In the genomic region with DNA sequence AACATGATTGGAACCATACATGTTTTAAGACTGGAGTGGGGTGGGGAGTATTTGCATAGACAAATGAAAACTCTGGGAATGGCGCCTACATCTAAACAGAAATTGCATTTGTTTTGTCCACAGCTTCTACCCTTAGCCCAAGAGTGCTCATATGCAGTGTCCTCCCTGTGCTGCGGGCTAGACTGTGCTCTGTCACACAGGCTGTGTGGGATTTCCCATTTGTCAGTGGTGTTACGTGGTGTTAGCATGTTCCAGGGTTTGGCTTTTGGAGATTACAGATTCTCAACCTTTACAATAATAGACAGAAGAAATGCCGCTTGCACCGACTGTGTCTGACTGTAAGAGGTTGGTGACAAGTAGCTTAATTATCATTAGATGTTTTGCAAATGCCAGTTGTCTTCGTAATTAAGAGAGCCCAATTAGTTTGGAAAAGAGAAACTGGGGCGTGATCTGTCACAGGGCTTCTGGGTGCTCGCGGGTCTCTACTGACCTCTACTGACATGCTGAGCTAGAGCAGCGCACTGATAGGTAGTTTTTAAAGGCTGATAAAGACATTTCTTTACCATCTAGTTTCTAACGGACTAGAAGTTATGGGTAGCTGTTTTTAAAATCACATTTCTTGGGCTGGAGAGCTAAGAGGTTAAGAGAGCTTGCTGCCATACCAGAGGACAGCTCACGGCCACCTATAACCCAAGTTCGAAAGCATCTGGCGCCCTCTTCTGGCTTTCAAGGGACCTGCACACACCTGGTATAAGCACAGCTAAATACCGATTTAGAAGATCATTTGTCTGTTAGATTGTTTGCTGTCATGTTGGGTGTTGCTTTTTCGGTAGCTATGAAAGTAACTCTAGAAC, we compare ENCODE assay signal across 9 mouse cellular contexts. TPM values are rescaled to one million over a fixed set of nuclear protein-coding genes. Genes with fewer than 3 reads are reported as not detected.
DNase-seq lines count a peak whose midpoint lies in the region; ATAC-seq and TF ChIP-seq lines count a peak whose summit lies in the region.
"Had no signal": no experiment of that assay in that cellular context is flagged by ENCODE, and none has a peak within 500 bp of the region (broad histone marks: within the 10 kb centered on the region; RNA-seq: fewer than 3 reads in every experiment).

No protein-coding gene starts in this region.

- no peak overlapping the region for H3K4me2 ChIP-seq in forebrain, embryonic 12.5 days
- peak overlapping the region; percentile 7; the same call in 1 of the 2 replicates for H3K4me2 ChIP-seq in heart, postnatal 0 days (ENCODE audit: low read depth, low read length)
- H3K4me2 ChIP-seq: stomach, embryonic 15.5 days had no signal

- H3K9me3 ChIP-seq in forebrain, embryonic 10.5 days: no peaks in the 10 kb centered on the region
- H3K9me3 ChIP-seq in forebrain, embryonic 12.5 days: no peaks in the 10 kb centered on the region
- H3K9me3 ChIP-seq in heart, postnatal 0 days (replicated peaks; ENCODE audit: control insufficient read depth, low read length): no peaks in the 10 kb centered on the region
- H3K9me3 ChIP-seq: stomach, embryonic 15.5 days had no signal

- H3K4me1 ChIP-seq in forebrain, embryonic 10.5 days: no peaks in the 10 kb centered on the region
- H3K4me1 ChIP-seq in forebrain, embryonic 12.5 days: no peaks in the 10 kb centered on the region; the same call in 1 of the 2 replicates
- H3K4me1 ChIP-seq in heart, postnatal 0 days (ENCODE audit: control insufficient read depth, insufficient read depth): no peaks in the 10 kb centered on the region
- H3K4me1 ChIP-seq: stomach, embryonic 15.5 days had no signal

- no peak for TF ChIP-seq EP300 in heart, postnatal 0 days (IDR thresholded peaks at IDR 0.05; ENCODE audit: low read depth)

- DNase-seq in forebrain, embryonic 10.5 days (ENCODE audit: extremely low spot score, low spot score): peak; percentile 59
- peak; percentile 77 for DNase-seq in brain, adult 2 months (ENCODE audit: low read depth, low spot score)
- peak; percentile 66 for DNase-seq in heart, postnatal 0 days (ENCODE audit: low spot score)
- DNase-seq in layer of hippocampus, adult 9-11 months: peak; percentile 52
- peak; percentile 80 for DNase-seq in lung, postnatal 10 days
- DNase-seq in right cerebral cortex, postnatal 4 days: peak; percentile 51

- H3K27ac ChIP-seq in forebrain, embryonic 10.5 days: no peak overlapping the region
- H3K27ac ChIP-seq in forebrain, embryonic 12.5 days: no peak overlapping the region
- H3K27ac ChIP-seq in heart, postnatal 0 days (ENCODE audit: low read depth): no peak overlapping the region
- H3K27ac ChIP-seq: stomach, embryonic 15.5 days had no signal

- ATAC-seq in forebrain, embryonic 12.5 days (ENCODE audit: low FRiP score): no peak; the same call in 1 of the 2 replicates
- peak; percentile 77 for ATAC-seq in erythroblast, adult 5-6 weeks (replicated peaks; ENCODE audit: low FRiP score, poor library complexity, severe bottlenecking)
- ATAC-seq in heart, postnatal 0 days (ENCODE audit: insufficient read depth, low read depth): peak; percentile 70

- no peaks in the 10 kb centered on the region for H3K36me3 ChIP-seq in forebrain, embryonic 10.5 days (replicated peaks)
- H3K36me3 ChIP-seq in forebrain, embryonic 12.5 days (replicated peaks): no peaks in the 10 kb centered on the region
- H3K36me3 ChIP-seq in heart, postnatal 0 days (replicated peaks; ENCODE audit: control insufficient read depth, insufficient read depth, low read length): no peaks in the 10 kb centered on the region
- H3K36me3 ChIP-seq: stomach, embryonic 15.5 days had no signal

- H3K9ac ChIP-seq in forebrain, embryonic 12.5 days: no peak overlapping the region
- H3K9ac ChIP-seq in heart, postnatal 0 days (replicated peaks; ENCODE audit: low read depth, low read length): no peak overlapping the region
- H3K9ac ChIP-seq: stomach, embryonic 15.5 days had no signal

- 50% methylated on average over 16 of the region's 16 CpGs for WGBS in forebrain, embryonic 10.5 days
- 40% methylated on average over 16 of the region's 16 CpGs for WGBS in forebrain, embryonic 12.5 days
- 47% methylated on average over 16 of the region's 16 CpGs for WGBS in heart, postnatal 0 days

- no peak overlapping the region for H3K4me3 ChIP-seq in forebrain, embryonic 10.5 days
- no peak overlapping the region for H3K4me3 ChIP-seq in forebrain, embryonic 12.5 days (replicated peaks)
- no peak overlapping the region for H3K4me3 ChIP-seq in heart, postnatal 0 days (ENCODE audit: low read depth, low read length)
- H3K4me3 ChIP-seq: stomach, embryonic 15.5 days had no signal

- TF ChIP-seq CTCF in heart, postnatal 0 days (IDR thresholded peaks at IDR 0.05; ENCODE audit: low read depth): peak; percentile 62

- H3K27me3 ChIP-seq in forebrain, embryonic 10.5 days (ENCODE audit: poor library complexity, severe bottlenecking): no peaks in the 10 kb centered on the region
- no peaks in the 10 kb centered on the region; the same call in 1 of the 2 replicates for H3K27me3 ChIP-seq in forebrain, embryonic 12.5 days
- no peaks in the 10 kb centered on the region for H3K27me3 ChIP-seq in heart, postnatal 0 days (ENCODE audit: control insufficient read depth, insufficient read depth, low read length)
- H3K27me3 ChIP-seq: stomach, embryonic 15.5 days had no signal

RNA-seq across cellular contexts. Expression of a gene that starts 15.4 kb away (rescaled TPM):
- 0.19 and 0.31 TPM in 2 replicates for polyA plus RNA-seq in forebrain, embryonic 10.5 days (2016; fragmentation: Nextera tagmentation; extraction: Ambion mirVana)
- polyA plus RNA-seq in forebrain, embryonic 12.5 days (2016; fragmentation: Nextera tagmentation; extraction: Ambion mirVana): 0.13 and 0.26 TPM in 2 replicates
- total RNA-seq in erythroblast, adult 5-6 weeks (2015; ENCODE audit: low replicate concordance): 5.4 and 7.3 TPM in 2 replicates
- 2.3 and 2.9 TPM in 2 replicates for total RNA-seq in erythroblast, adult 5-6 weeks (2017; ENCODE audit: low replicate concordance)
- total RNA-seq in heart, postnatal 0 days (2014; rRNA removed; ENCODE audit: low replicate concordance): not detected in 2 replicates
- 0.33 and 0.79 TPM in 2 replicates for polyA plus RNA-seq in heart, postnatal 0 days (2015; fragmentation: Nextera tagmentation; extraction: Ambion mirVana)

RNA-seq across cellular contexts. Expression of a gene that starts 35.8 kb away (rescaled TPM):
- 0.04 TPM in 1 of 2 replicates, not detected in the other for polyA plus RNA-seq in forebrain, embryonic 10.5 days (2016; fragmentation: Nextera tagmentation; extraction: Ambion mirVana)
- 0.05 and 0.19 TPM in 2 replicates for polyA plus RNA-seq in forebrain, embryonic 12.5 days (2016; fragmentation: Nextera tagmentation; extraction: Ambion mirVana)
- total RNA-seq in erythroblast, adult 5-6 weeks (2015; ENCODE audit: low replicate concordance): not detected in 2 replicates
- total RNA-seq in erythroblast, adult 5-6 weeks (2017; ENCODE audit: low replicate concordance): not detected in 2 replicates
- 97.9 and 117 TPM in 2 replicates for total RNA-seq in heart, postnatal 0 days (2014; rRNA removed; ENCODE audit: low replicate concordance)
- polyA plus RNA-seq in heart, postnatal 0 days (2015; fragmentation: Nextera tagmentation; extraction: Ambion mirVana): 135 and 143 TPM in 2 replicates

Comparison
In these comparisons a context has a peak if more than half of its experiments do, and no peak if none do; other contexts are left out.
1. RNA of a gene that starts 35.8 kb away (polyA plus RNA-seq): 135 to 143 TPM in heart, postnatal 0 days; 0.05 to 0.19 TPM in forebrain, embryonic 12.5 days and 0.04 TPM in forebrain, embryonic 10.5 days; every median in the first group is over 100 times any median in the second.
2. Peak in every context shown above with its lines, with median percentiles within 50 percentile points of each other: DNase-seq.